Mouse (Mus musculus): ENCODE data around the gene Orai2. TPM values are rescaled to one million over a fixed set of nuclear protein-coding genes. Genes with fewer than 3 reads are reported as not detected.
"Not testable (repeated sequence)": the region's sequence is repeated elsewhere in the genome, so short reads cannot be mapped to it uniquely, and the experiment has no call there.

The Orai2 gene
- total RNA-seq, 1 experiment, result 4.8 TPM

- H3K4me3 ChIP-seq (ENCODE audit: insufficient read depth in 1 of 2, low read depth in 1 of 2, low read length in 2 of 2, poor library complexity in 1 of 2, severe bottlenecking in 1 of 2), result peak within 1 kb of the TSS; percentile 83 to 93
- in situ Hi-C loops (cut with MboI; ENCODE audit: low sequenced_read_pairs in 2 of 2, unreplicated experiment in 2 of 2), result no loop called here
- peak within 1 kb of the TSS; percentile 84 for H3K9ac ChIP-seq (ENCODE audit: insufficient read depth, low read depth, low read length, poor library complexity, severe bottlenecking)
- no peak within 1 kb of the TSS for H3K27ac ChIP-seq (ENCODE audit: insufficient read depth, low read depth, low read length, poor library complexity, severe bottlenecking)
- peak; percentile 96 for DNase-seq (ENCODE audit: low read depth, low spot score)
- peaks cover 4 to 17% of the 10 kb centered on the region in 2 experiments; a peak in 3 of 4 replicates for H3K4me1 ChIP-seq (ENCODE audit: control insufficient read depth in 2 of 2, insufficient read depth in 2 of 2, low read length in 2 of 2, poor library complexity in 1 of 2)
- H3K36me3 ChIP-seq (ENCODE audit: control insufficient read depth, insufficient read depth, low read length, poor library complexity, severe bottlenecking), result peaks cover 14% of the 10 kb centered on the region
- no peaks in the 10 kb centered on the region for H3K9me3 ChIP-seq (ENCODE audit: control insufficient read depth, insufficient read depth, low read depth, low read length)
- peak; percentile 76; the same call in 1 of the 2 replicates for TF ChIP-seq HCFC1 (IDR thresholded peaks at IDR 0.05; ENCODE audit: borderline replicate concordance, insufficient read depth, low read length)
- TF ChIP-seq MAFK (IDR thresholded peaks at IDR 0.05; ENCODE audit: insufficient read depth, low read depth, low read length), result no peak; the same call in 1 of the 2 replicates
Measured at GRCm38 (mm10) chr5:136115891-136116783, 54.4 kb downstream of the Orai2 start, which contains the start of gene Polr2j. Polr2j (plus strand) TSS chr5:136116631.

- DNase-seq (ENCODE audit: low read depth, low spot score), result peak; percentile 61
- H3K27ac ChIP-seq (ENCODE audit: insufficient read depth, low read depth, low read length, poor library complexity, severe bottlenecking); H3K36me3 ChIP-seq (ENCODE audit: control insufficient read depth, insufficient read depth, low read length, poor library complexity, severe bottlenecking); H3K9me3 ChIP-seq (ENCODE audit: control insufficient read depth, insufficient read depth, low read depth, low read length); in situ Hi-C loops (cut with MboI; ENCODE audit: low sequenced_read_pairs in 2 of 2, unreplicated experiment in 2 of 2); H3K9ac ChIP-seq (ENCODE audit: insufficient read depth, low read depth, low read length, poor library complexity, severe bottlenecking); H3K4me3 ChIP-seq (ENCODE audit: insufficient read depth in 1 of 2, low read depth in 1 of 2, low read length in 2 of 2, poor library complexity in 1 of 2, severe bottlenecking in 1 of 2): not testable (repeated sequence)
- H3K4me1 ChIP-seq (ENCODE audit: control insufficient read depth in 2 of 2, insufficient read depth in 2 of 2, low read length in 2 of 2, poor library complexity in 1 of 2), result peaks cover 4 to 21% of the 10 kb centered on the region in 2 experiments; a peak in 3 of 4 replicates
Measured at GRCm38 (mm10) chr5:136113546-136113945, 57.0 kb downstream of the Orai2 start.

GRCm38 (mm10) chr5:136109042-136109441, 61.5 kb downstream of the Orai2 start:
- no peak overlapping the region for H3K4me3 ChIP-seq (ENCODE audit: insufficient read depth in 1 of 2, low read depth in 1 of 2, low read length in 2 of 2, poor library complexity in 1 of 2, severe bottlenecking in 1 of 2)
- no peaks in the 10 kb centered on the region for H3K36me3 ChIP-seq (ENCODE audit: control insufficient read depth, insufficient read depth, low read length, poor library complexity, severe bottlenecking)
- peaks cover 3 to 18% of the 10 kb centered on the region in 2 experiments; a peak in 2 of 4 replicates for H3K4me1 ChIP-seq (ENCODE audit: control insufficient read depth in 2 of 2, insufficient read depth in 2 of 2, low read length in 2 of 2, poor library complexity in 1 of 2)
- in situ Hi-C loops (cut with MboI; ENCODE audit: low sequenced_read_pairs in 2 of 2, unreplicated experiment in 2 of 2), result no loop called here
- no peak overlapping the region for H3K27ac ChIP-seq (ENCODE audit: insufficient read depth, low read depth, low read length, poor library complexity, severe bottlenecking)
- no peaks in the 10 kb centered on the region for H3K9me3 ChIP-seq (ENCODE audit: control insufficient read depth, insufficient read depth, low read depth, low read length)
- TF ChIP-seq ZC3H11A (IDR thresholded peaks at IDR 0.05; ENCODE audit: borderline replicate concordance, low read depth, low read length) (no peak), MAFK (IDR thresholded peaks at IDR 0.05; ENCODE audit: insufficient read depth, low read depth, low read length) (peak; percentile 81)
- H3K9ac ChIP-seq (ENCODE audit: insufficient read depth, low read depth, low read length, poor library complexity, severe bottlenecking), result no peak overlapping the region
- DNase-seq (ENCODE audit: low read depth, low spot score), result no peak

GRCm38 (mm10) chr5:136108486-136108885, 62.0 kb downstream of the Orai2 start:
- Histone ChIP-seq H3K4me3 (ENCODE audit: insufficient read depth in 1 of 2, low read depth in 1 of 2, low read length in 2 of 2, poor library complexity in 1 of 2, severe bottlenecking in 1 of 2) (no peak overlapping the region), H3K27ac (ENCODE audit: insufficient read depth, low read depth, low read length, poor library complexity, severe bottlenecking) (no peak overlapping the region), H3K36me3 (ENCODE audit: control insufficient read depth, insufficient read depth, low read length, poor library complexity, severe bottlenecking) (no peaks in the 10 kb centered on the region), H3K9me3 (ENCODE audit: control insufficient read depth, insufficient read depth, low read depth, low read length) (no peaks in the 10 kb centered on the region), H3K4me1 (ENCODE audit: control insufficient read depth in 2 of 2, insufficient read depth in 2 of 2, low read length in 2 of 2, poor library complexity in 1 of 2) (peaks cover 3 to 22% of the 10 kb centered on the region in 2 experiments; a peak in 2 of 4 replicates), H3K9ac (ENCODE audit: insufficient read depth, low read depth, low read length, poor library complexity, severe bottlenecking) (no peak overlapping the region)
- DNase-seq (ENCODE audit: low read depth, low spot score), result no peak
- TF ChIP-seq ZNF384 (IDR thresholded peaks at IDR 0.05; ENCODE audit: low read depth, low read length) (no peak), MAFK (IDR thresholded peaks at IDR 0.05; ENCODE audit: insufficient read depth, low read depth, low read length) (no peak), ZC3H11A (IDR thresholded peaks at IDR 0.05; ENCODE audit: borderline replicate concordance, low read depth, low read length) (no peak), HCFC1 (IDR thresholded peaks at IDR 0.05; ENCODE audit: borderline replicate concordance, insufficient read depth, low read length) (no peak), CHD2 (IDR thresholded peaks at IDR 0.05; ENCODE audit: low read depth, low read length) (no peak)
- in situ Hi-C loops (cut with MboI; ENCODE audit: low sequenced_read_pairs in 2 of 2, unreplicated experiment in 2 of 2), result no loop called here

GRCm38 (mm10) chr5:136104511-136104910, 66.0 kb downstream of the Orai2 start:
- TF ChIP-seq ZC3H11A (IDR thresholded peaks at IDR 0.05; ENCODE audit: borderline replicate concordance, low read depth, low read length) (no peak), MAFK (IDR thresholded peaks at IDR 0.05; ENCODE audit: insufficient read depth, low read depth, low read length) (no peak), HCFC1 (IDR thresholded peaks at IDR 0.05; ENCODE audit: borderline replicate concordance, insufficient read depth, low read length) (peak; percentile 58; the same call in 1 of the 2 replicates), ZNF384 (IDR thresholded peaks at IDR 0.05; ENCODE audit: low read depth, low read length) (0 out of 2 replicates have a peak, but pooled peaks have one; percentile 26), CHD2 (IDR thresholded peaks at IDR 0.05; ENCODE audit: low read depth, low read length) (no peak)
- peak; percentile 94 for DNase-seq (ENCODE audit: low read depth, low spot score)
- no peak overlapping the region for H3K27ac ChIP-seq (ENCODE audit: insufficient read depth, low read depth, low read length, poor library complexity, severe bottlenecking)
- H3K9me3 ChIP-seq (ENCODE audit: control insufficient read depth, insufficient read depth, low read depth, low read length), result no peaks in the 10 kb centered on the region
- H3K36me3 ChIP-seq (ENCODE audit: control insufficient read depth, insufficient read depth, low read length, poor library complexity, severe bottlenecking), result no peaks in the 10 kb centered on the region
- in situ Hi-C loops (cut with MboI; ENCODE audit: low sequenced_read_pairs in 2 of 2, unreplicated experiment in 2 of 2), result no loop called here
- H3K4me3 ChIP-seq (ENCODE audit: insufficient read depth in 1 of 2, low read depth in 1 of 2, low read length in 2 of 2, poor library complexity in 1 of 2, severe bottlenecking in 1 of 2), result no peak overlapping the region
- H3K9ac ChIP-seq (ENCODE audit: insufficient read depth, low read depth, low read length, poor library complexity, severe bottlenecking), result no peak overlapping the region
- H3K4me1 ChIP-seq (ENCODE audit: control insufficient read depth in 2 of 2, insufficient read depth in 2 of 2, low read length in 2 of 2, poor library complexity in 1 of 2), result peaks cover 0 to 37% of the 10 kb centered on the region in 2 experiments; a peak in 2 of 4 replicates

Measured in ES-E14 (cell line).